Mouse (Mus musculus) lung, embryonic 14.5 days (tissue): ENCODE data around the gene Olfr1395. TPM values are rescaled to one million over a fixed set of nuclear protein-coding genes. Genes with fewer than 3 reads are reported as not detected.
A peak's percentile ranks its signal among the peaks of the same experiment; 100 is the strongest.

Experiments
- ATAC-seq: fragments of 200-750 bp; cut with Nextera tagmentation; 2 replicates; pipeline ENCODE4 v1.8.0; 2017; ENCODE audit warnings: mild to moderate bottlenecking, moderate TSS enrichment, moderate library complexity; ENCODE audit not compliant: insufficient read depth
- DNase-seq: peaks from one replicate; pipeline ENCODE4 v3.0.0-alpha.2; 2015
- H3K27ac ChIP-seq: fragments of 300-500 bp; sonication (generic); 2 replicates; pipeline ENCODE4 v1.5.1; 2014; ENCODE audit warnings: low read depth, mild to moderate bottlenecking, moderate library complexity
- H3K27me3 ChIP-seq: fragments of 300-500 bp; sonication (generic); 2 replicates; pipeline ENCODE4 v1.6.1; 2014; ENCODE audit warnings: low read length, control low read depth; ENCODE audit not compliant: insufficient read depth
- H3K36me3 ChIP-seq: fragments of 300-500 bp; sonication (generic); 2 replicates; pipeline ENCODE4 v1.6.1; 2014; ENCODE audit warnings: control low read depth; ENCODE audit not compliant: insufficient read depth
- H3K4me1 ChIP-seq: fragments of 300-500 bp; sonication (generic); 2 replicates; pipeline ENCODE4 v1.6.1; 2014; ENCODE audit warnings: antibody characterized with exemption, control low read depth; ENCODE audit not compliant: insufficient read depth
- H3K4me2 ChIP-seq: fragments of 300-500 bp; sonication (generic); 2 replicates; pipeline ENCODE4 v1.6.1; 2014; ENCODE audit warnings: mild to moderate bottlenecking
- H3K4me3 ChIP-seq: fragments of 300-500 bp; sonication (generic); 2 replicates; pipeline ENCODE4 v1.5.1; 2014; ENCODE audit warnings: low read depth, low read length
- H3K9ac ChIP-seq: fragments of 300-500 bp; sonication (generic); 2 replicates; pipeline ENCODE4 v1.6.1; 2014
- H3K9me3 ChIP-seq: fragments of 300-500 bp; sonication (generic); 2 replicates; pipeline ENCODE4 v1.6.1; 2016; ENCODE audit warnings: low read depth, low read length, control low read depth
- CTCF ChIP-seq: IDR thresholded peaks from 2 replicates; pipeline ENCODE4 v1.5.1; 2016; ENCODE audit warnings: antibody characterized with exemption, low read depth
- WGBS: fragments of 180-500 bp; shearing (Covaris S2); extraction: QIAGEN DNeasy Blood & Tissue Kit; methylation state at CpG from one replicate; pipeline ENCODE4 v1.1.7; 2014; 5-methylcytosine and 5-hydroxymethylcytosine counted together
- polyA plus RNA-seq: library from polyadenylated mRNA; unstranded; fragments of >200 nt; fragmentation: Nextera tagmentation; extraction: Ambion mirVana; gene quantifications from 2 replicates; pipeline ENCODE4 v1.2.1, GENCODE M21; 2014

Gene Olfr1395
- polyA plus RNA-seq = not detected in 2 replicates

- TF ChIP-seq CTCF = no peak
- Histone ChIP-seq H3K36me3 (no peaks in the 10 kb centered on the region), H3K4me3 (no peak within 1 kb of the TSS), H3K27ac (no peak within 1 kb of the TSS), H3K9me3 (no peaks in the 10 kb centered on the region), H3K27me3 (no peaks in the 10 kb centered on the region), H3K9ac (no peak within 1 kb of the TSS), H3K4me1 (no peaks in the 10 kb centered on the region), H3K4me2 (no peak within 1 kb of the TSS)
- WGBS = 82% methylated on average over 6 of the region's 6 CpGs
- no peak for ATAC-seq
- no peak for DNase-seq
Measured at GRCm38 (mm10) chr11:49141974-49142373, at the start of gene Olfr1395. Olfr1395 (plus strand) TSS chr11:49142274.

- H3K9me3 ChIP-seq = no peaks in the 10 kb centered on the region
- no peaks in the 10 kb centered on the region for H3K36me3 ChIP-seq
- no peaks in the 10 kb centered on the region for H3K4me1 ChIP-seq
- H3K27me3 ChIP-seq = no peaks in the 10 kb centered on the region
- ATAC-seq (no peak), DNase-seq (no peak)
- H3K4me2 ChIP-seq = no peak overlapping the region
- TF ChIP-seq CTCF = no peak
- H3K9ac ChIP-seq = no peak overlapping the region
- no peak overlapping the region for H3K4me3 ChIP-seq
- no peak overlapping the region for H3K27ac ChIP-seq
- 82% methylated on average over 2 of the region's 2 CpGs for WGBS
Measured at GRCm38 (mm10) chr11:49092786-49093185, 49.3 kb upstream of the Olfr1395 start.

- no peak overlapping the region for H3K9ac ChIP-seq
- H3K4me2 ChIP-seq = no peak overlapping the region
- no peaks in the 10 kb centered on the region for H3K36me3 ChIP-seq
- DNase-seq = no peak
- H3K4me3 ChIP-seq = no peak overlapping the region
- ATAC-seq = no peak
- H3K4me1 ChIP-seq = no peaks in the 10 kb centered on the region
- TF ChIP-seq CTCF = no peak
- 82% methylated on average over 6 of the region's 6 CpGs for WGBS
- no peaks in the 10 kb centered on the region for H3K9me3 ChIP-seq
- H3K27me3 ChIP-seq = no peaks in the 10 kb centered on the region
- no peak overlapping the region for H3K27ac ChIP-seq
Measured at GRCm38 (mm10) chr11:49093861-49094660, 48.0 kb upstream of the Olfr1395 start.

- DNase-seq (no peak), ATAC-seq (no peak)
- no peak overlapping the region for H3K4me2 ChIP-seq
- no peak for TF ChIP-seq CTCF
- H3K36me3 ChIP-seq = no peaks in the 10 kb centered on the region
- no peaks in the 10 kb centered on the region for H3K4me1 ChIP-seq
- H3K9ac ChIP-seq = no peak overlapping the region
- no peak overlapping the region for H3K27ac ChIP-seq
- no peaks in the 10 kb centered on the region for H3K27me3 ChIP-seq
- WGBS = 85% methylated on average over 4 of the region's 4 CpGs
- H3K9me3 ChIP-seq = no peaks in the 10 kb centered on the region
- H3K4me3 ChIP-seq = no peak overlapping the region
Measured at GRCm38 (mm10) chr11:49095367-49095766, 46.7 kb upstream of the Olfr1395 start.

- Histone ChIP-seq H3K9me3 (no peaks in the 10 kb centered on the region), H3K9ac (no peak overlapping the region), H3K4me2 (no peak overlapping the region), H3K36me3 (no peaks in the 10 kb centered on the region), H3K27me3 (no peaks in the 10 kb centered on the region), H3K4me3 (no peak overlapping the region), H3K27ac (no peak overlapping the region), H3K4me1 (no peaks in the 10 kb centered on the region)
- ATAC-seq = no peak
- DNase-seq = no peak
- 80% methylated on average over 3 of the region's 3 CpGs for WGBS
- no peak for TF ChIP-seq CTCF
Measured at GRCm38 (mm10) chr11:49100409-49100808, 41.7 kb upstream of the Olfr1395 start.

- 29% methylated on average over 5 of the region's 5 CpGs for WGBS
- no peak overlapping the region for H3K4me3 ChIP-seq
- no peaks in the 10 kb centered on the region for H3K27me3 ChIP-seq
- no peak for ATAC-seq
- H3K36me3 ChIP-seq = no peaks in the 10 kb centered on the region
- H3K9me3 ChIP-seq = no peaks in the 10 kb centered on the region
- no peak for TF ChIP-seq CTCF
- no peak overlapping the region for H3K4me2 ChIP-seq
- H3K9ac ChIP-seq = no peak overlapping the region
- H3K4me1 ChIP-seq = no peaks in the 10 kb centered on the region
- no peak overlapping the region for H3K27ac ChIP-seq
- no peak for DNase-seq
Measured at GRCm38 (mm10) chr11:49101500-49101899, 40.6 kb upstream of the Olfr1395 start.

- Histone ChIP-seq H3K4me2 (no peak overlapping the region), H3K9me3 (no peaks in the 10 kb centered on the region), H3K9ac (no peak overlapping the region), H3K27ac (no peak overlapping the region), H3K4me1 (no peaks in the 10 kb centered on the region), H3K27me3 (no peaks in the 10 kb centered on the region), H3K36me3 (no peaks in the 10 kb centered on the region), H3K4me3 (no peak overlapping the region)
- WGBS = 10% methylated on average over 8 of the region's 8 CpGs
- ATAC-seq = peak; percentile 77
- peak; percentile 92 for TF ChIP-seq CTCF
- peak; percentile 95 for DNase-seq
Measured at GRCm38 (mm10) chr11:49103047-49103693, 38.9 kb upstream of the Olfr1395 start.
